Comparison of ENCODE assay signal across 30 mouse cellular contexts in the genomic region with DNA sequence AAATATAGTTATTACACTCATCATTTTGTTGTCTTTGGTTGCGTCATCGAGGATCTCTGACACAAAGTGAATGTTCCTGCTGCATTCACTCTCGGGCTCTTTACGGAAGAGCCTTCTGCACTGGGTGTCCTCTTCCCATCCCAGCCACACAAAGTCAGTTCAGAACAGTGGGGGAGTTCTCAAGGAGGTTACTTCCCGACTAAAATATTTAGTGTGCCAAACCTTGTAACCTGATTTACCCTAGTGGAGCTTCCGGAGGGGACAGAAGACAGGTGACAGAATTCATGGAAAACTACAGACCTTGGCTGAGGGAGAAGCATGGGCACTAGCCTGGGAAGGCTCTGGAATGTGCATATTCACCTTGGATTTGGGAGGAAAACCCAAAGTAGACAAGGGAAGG. TPM values are rescaled to one million over a fixed set of nuclear protein-coding genes. Genes with fewer than 3 reads are reported as not detected.
"Had no signal": no experiment of that assay in that cellular context is flagged by ENCODE, and none has a peak within 500 bp of the region (broad histone marks: within the 10 kb centered on the region; RNA-seq: fewer than 3 reads in every experiment).

No protein-coding gene starts in this region.

- ATAC-seq: intestine, embryonic 16.5 days; midbrain, embryonic 13.5 days; midbrain, embryonic 16.5 days had no signal

- H3K27me3 ChIP-seq: limb, embryonic 13.5 days; lung, embryonic 15.5 days; megakaryocyte, embryonic 14.5 days; midbrain, embryonic 13.5 days; stomach, embryonic 15.5 days had no signal

- H3K4me1 ChIP-seq: limb, embryonic 10.5 days; limb, embryonic 13.5 days; lung, embryonic 15.5 days; megakaryocyte, embryonic 14.5 days; midbrain, embryonic 10.5 days; midbrain, embryonic 13.5 days; stomach, embryonic 15.5 days had no signal

- H3K4me3 ChIP-seq: layer of hippocampus, adult 2 months; limb, embryonic 10.5 days; limb, embryonic 13.5 days; lung, embryonic 15.5 days; megakaryocyte, embryonic 14.5 days; midbrain, embryonic 10.5 days; midbrain, embryonic 13.5 days; myocyte; stomach, embryonic 15.5 days had no signal

- H3K9ac ChIP-seq: limb, embryonic 13.5 days; lung, embryonic 15.5 days; midbrain, embryonic 13.5 days; stomach, embryonic 15.5 days had no signal

- H3K36me3 ChIP-seq: limb, embryonic 10.5 days; limb, embryonic 13.5 days; lung, embryonic 15.5 days; midbrain, embryonic 10.5 days; midbrain, embryonic 13.5 days; stomach, embryonic 15.5 days had no signal

- H3K4me2 ChIP-seq: limb, embryonic 13.5 days; lung, embryonic 15.5 days; midbrain, embryonic 13.5 days; stomach, embryonic 15.5 days had no signal

- DNase-seq: kidney, adult 2 months; kidney, postnatal 25 days; layer of hippocampus, adult 9-11 months; lung, adult 18-20 months; lung, postnatal 10 days; lung, postnatal 36 days; retina, postnatal 1 day; right cerebral cortex, postnatal 25 days; spleen, adult 18-20 months; thymus, postnatal 25 days had no signal

- H3K27ac ChIP-seq: kidney, postnatal 0 days; layer of hippocampus, adult 2 months; limb, embryonic 10.5 days; limb, embryonic 13.5 days; lung, embryonic 15.5 days; midbrain, embryonic 10.5 days; midbrain, embryonic 13.5 days; stomach, embryonic 15.5 days had no signal

- H3K9me3 ChIP-seq: limb, embryonic 10.5 days; limb, embryonic 13.5 days; lung, embryonic 15.5 days; megakaryocyte, embryonic 14.5 days; midbrain, embryonic 10.5 days; midbrain, embryonic 13.5 days; stomach, embryonic 15.5 days had no signal

RNA-seq across cellular contexts. Expression of a gene that starts 0.9 kb away (rescaled TPM):
- total RNA-seq: layer of hippocampus, adult 2 months; left cerebral cortex, adult 18-20 months; left cerebral cortex, postnatal 25 days; monocyte, adult 5-6 weeks had no signal
- polyA plus RNA-seq: kidney, adult 2 months; kidney, embryonic 14.5 days; large intestine, adult 2 months; limb, embryonic 10.5 days; limb, embryonic 13.5 days; midbrain, embryonic 10.5 days; midbrain, embryonic 13.5 days; midbrain, embryonic 16.5 days; myocyte; neural tube, embryonic 11.5 days; neural tube, embryonic 14.5 days had no signal

RNA-seq across cellular contexts. Expression of a gene that starts 38.7 kb away (rescaled TPM):
- total RNA-seq: layer of hippocampus, adult 2 months; layer of hippocampus, postnatal 25 days; monocyte, adult 5-6 weeks had no signal
- polyA plus RNA-seq: kidney, embryonic 14.5 days; limb, embryonic 10.5 days; limb, embryonic 13.5 days; lung, embryonic 15.5 days; midbrain, embryonic 10.5 days; midbrain, embryonic 13.5 days; midbrain, embryonic 16.5 days; neural tube, embryonic 11.5 days; neural tube, embryonic 14.5 days had no signal
